Mouse (Mus musculus): ENCODE data around the gene Ankrd66. TPM values are rescaled to one million over a fixed set of nuclear protein-coding genes. Genes with fewer than 3 reads are reported as not detected.

Ankrd66 gene
- polyA plus RNA-seq, 1 experiment from 2014 or later = 2.1 TPM

DNA sequence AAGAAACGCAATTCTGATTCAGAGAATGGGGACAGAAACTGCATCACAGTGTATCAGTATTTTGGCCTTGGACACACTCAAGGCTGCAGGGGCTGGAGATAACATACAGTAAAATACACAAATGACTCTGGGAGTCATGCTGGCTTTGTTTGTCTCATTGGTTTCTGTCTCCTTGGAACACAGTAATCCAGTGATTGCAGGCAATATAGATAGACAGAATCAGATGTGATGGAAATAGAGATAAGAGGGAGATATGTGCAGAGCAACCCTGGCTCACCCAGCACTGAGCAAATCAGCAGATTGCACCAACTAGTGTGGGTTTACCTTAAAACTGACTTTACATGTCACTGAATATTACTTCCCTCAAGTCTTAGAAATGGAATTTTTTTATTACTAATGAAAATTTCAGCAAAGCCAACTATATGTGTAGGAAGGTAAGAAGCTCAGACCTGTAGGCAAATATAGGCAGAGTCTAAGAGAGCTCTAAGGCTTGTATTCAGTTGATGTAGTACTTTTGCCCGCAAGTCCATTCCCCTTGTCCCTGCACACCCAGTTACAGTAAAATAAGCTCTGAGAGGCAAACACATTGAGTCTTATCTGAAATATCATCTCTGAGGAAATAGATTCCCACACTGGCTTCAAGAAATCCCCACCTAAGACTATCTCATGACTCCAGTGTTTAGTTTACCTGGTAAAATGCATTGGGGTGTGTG is 54.8 kb downstream of the Ankrd66 start:
- H3K27ac ChIP-seq = no peak overlapping the region
- H3K27me3 ChIP-seq (ENCODE audit: control insufficient read depth, insufficient read depth, low read length) = no peaks in the 10 kb centered on the region
- 93% methylated on average over 2 of the region's 2 CpGs for WGBS
- no peaks in the 10 kb centered on the region for H3K36me3 ChIP-seq (replicated peaks; ENCODE audit: control insufficient read depth, insufficient read depth)
- H3K4me2 ChIP-seq (replicated peaks) = no peak overlapping the region
- DNase-seq (ENCODE audit: low spot score) (no peak), ATAC-seq (ENCODE audit: low FRiP score) (no peak)
- no peak overlapping the region for H3K4me3 ChIP-seq (replicated peaks; ENCODE audit: low read length)
- H3K9ac ChIP-seq = no peak overlapping the region
- no peaks in the 10 kb centered on the region for H3K9me3 ChIP-seq (ENCODE audit: control insufficient read depth, low read length)
- no peaks in the 10 kb centered on the region for H3K4me1 ChIP-seq (replicated peaks; ENCODE audit: control insufficient read depth, insufficient read depth, low read length)

DNA sequence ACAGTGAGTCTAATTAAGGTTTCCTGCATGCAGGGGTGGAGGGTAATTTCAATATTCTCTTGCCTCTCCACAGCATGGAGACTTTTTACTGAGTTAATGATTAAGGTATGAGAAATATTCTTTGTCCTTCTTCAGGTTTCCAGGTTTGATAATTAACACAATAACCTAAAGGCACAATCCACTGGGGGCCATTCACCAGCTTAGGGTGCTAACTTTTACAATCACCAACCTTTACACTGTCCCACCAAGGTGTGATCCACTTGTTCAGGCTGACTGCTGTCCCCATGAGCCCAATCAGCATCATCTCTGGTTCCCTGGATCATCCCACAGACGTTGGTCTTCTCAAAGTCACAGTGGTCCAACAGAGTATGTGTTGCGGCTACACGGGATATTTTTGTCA is 57.5 kb downstream of the Ankrd66 start:
- Histone ChIP-seq H3K9ac (no peak overlapping the region), H3K4me2 (replicated peaks) (no peak overlapping the region), H3K9me3 (ENCODE audit: control insufficient read depth, low read length) (no peaks in the 10 kb centered on the region), H3K36me3 (replicated peaks; ENCODE audit: control insufficient read depth, insufficient read depth) (no peaks in the 10 kb centered on the region), H3K27ac (no peak overlapping the region), H3K4me1 (replicated peaks; ENCODE audit: control insufficient read depth, insufficient read depth, low read length) (no peaks in the 10 kb centered on the region), H3K27me3 (ENCODE audit: control insufficient read depth, insufficient read depth, low read length) (no peaks in the 10 kb centered on the region), H3K4me3 (replicated peaks; ENCODE audit: low read length) (no peak overlapping the region)
- DNase-seq (ENCODE audit: low spot score) = no peak
- no peak for ATAC-seq (ENCODE audit: low FRiP score)
- 86% methylated on average over 3 of the region's 3 CpGs for WGBS

Other genes with a start within 250 kb of the Ankrd66 start
- gene Adgrf5, start 183.2 kb downstream of the Ankrd66 start, polyA plus RNA-seq (2014; fragmentation: Nextera tagmentation; extraction: Ambion mirVana) = 9.6 TPM in 2 replicates
- 0.09 and 0.12 TPM in 2 replicates for gene Mep1a, start 40.8 kb downstream of the Ankrd66 start, polyA plus RNA-seq (2014; fragmentation: Nextera tagmentation; extraction: Ambion mirVana)
- gene Pla2g7, start 24.5 kb upstream of the Ankrd66 start, polyA plus RNA-seq (2014; fragmentation: Nextera tagmentation; extraction: Ambion mirVana) = 105 and 113 TPM in 2 replicates
- 0.50 and 0.56 TPM in 2 replicates for gene Tdrd6, start 86.7 kb upstream of the Ankrd66 start, polyA plus RNA-seq (2014; fragmentation: Nextera tagmentation; extraction: Ambion mirVana)
- 63.0 and 70.4 TPM in 2 replicates for gene Slc25a27, start 123.6 kb upstream of the Ankrd66 start, polyA plus RNA-seq (2014; fragmentation: Nextera tagmentation; extraction: Ambion mirVana)
- gene Cyp39a1, start 123.8 kb upstream of the Ankrd66 start, polyA plus RNA-seq (2014; fragmentation: Nextera tagmentation; extraction: Ambion mirVana) = 11.1 and 12.3 TPM in 2 replicates